Mouse (Mus musculus) bone marrow macrophage, adult 2 months (primary cell): ENCODE measurements around the gene Phf21a.

Experiments
- CTCF ChIP-seq: IDR thresholded peaks from 2 replicates; pipeline ENCODE4 v1.5.1; 2012; ENCODE audit warnings: low read depth, mild to moderate bottlenecking, low read length, moderate library complexity
- POLR2A ChIP-seq: IDR thresholded peaks from 2 replicates; pipeline ENCODE4 v1.6.1; 2012; ENCODE audit warnings: mild to moderate bottlenecking, low read depth, low read length, borderline replicate concordance

DNA sequence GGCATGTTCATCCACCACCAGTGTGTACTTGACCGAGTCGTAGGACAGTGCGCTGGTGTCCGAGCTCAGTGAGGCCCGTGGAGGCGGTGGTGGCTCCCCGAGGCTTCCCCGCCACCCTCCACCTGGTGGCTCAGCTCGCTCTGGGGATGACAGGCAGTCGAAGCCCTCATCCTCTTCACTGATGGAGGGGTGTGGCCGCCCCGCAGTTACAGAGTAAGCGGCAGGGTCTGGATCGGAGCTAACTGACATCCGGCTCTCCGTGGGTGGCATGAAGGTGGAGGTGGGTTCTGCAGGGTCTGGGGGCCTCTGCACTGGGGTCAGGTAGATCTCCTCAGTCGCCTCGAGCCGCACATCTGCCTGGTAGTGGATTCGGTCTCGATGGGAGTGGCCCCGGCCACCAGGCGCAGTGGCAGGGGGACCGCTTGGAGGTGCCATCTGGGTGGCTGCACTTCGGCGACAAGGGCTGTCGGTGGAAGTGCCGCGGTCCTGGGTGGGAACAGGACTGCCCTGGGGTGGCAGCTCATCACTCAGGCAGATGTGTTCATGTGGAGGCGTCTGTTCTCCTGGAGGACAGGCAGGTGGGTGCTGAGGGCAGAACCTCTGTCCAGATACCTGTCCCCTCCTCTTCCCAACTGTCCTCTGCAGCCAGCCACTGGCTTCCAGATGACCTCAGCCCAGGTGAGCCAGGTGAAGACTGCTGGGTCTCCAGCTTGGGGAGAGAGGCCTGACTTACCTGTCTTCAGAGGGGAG, 294.1 kb downstream of the Phf21a start:
- TF ChIP-seq CTCF: no peak
- no peak for TF ChIP-seq POLR2A
